Mouse (Mus musculus) embryonic facial prominence, embryonic 12.5 days (tissue): ENCODE measurements around the gene Efnb2. TPM values are rescaled to one million over a fixed set of nuclear protein-coding genes. Genes with fewer than 3 reads are reported as not detected.

ENCODE experiments used
- ATAC-seq: fragments of 200-750 bp; cut with Nextera tagmentation; 2 replicates; pipeline ENCODE4 v1.8.0; 2017; ENCODE audit not compliant: insufficient number of reproducible peaks, insufficient read depth, low FRiP score, low TSS enrichment
- H3K27ac ChIP-seq: fragments of 300-500 bp; sonication (generic); 2 replicates; pipeline ENCODE4 v1.5.1; 2016; ENCODE audit warnings: mild to moderate bottlenecking
- H3K27me3 ChIP-seq: fragments of 300-500 bp; sonication (generic); 2 replicates; pipeline ENCODE4 v1.6.1; 2016; ENCODE audit warnings: mild to moderate bottlenecking, moderate library complexity
- H3K36me3 ChIP-seq: fragments of 300-500 bp; sonication (generic); 2 replicates; pipeline ENCODE4 v1.6.1; 2016; ENCODE audit warnings: mild to moderate bottlenecking
- H3K4me1 ChIP-seq: fragments of 300-500 bp; sonication (generic); 2 replicates; pipeline ENCODE4 v1.6.1; 2016
- H3K4me2 ChIP-seq: fragments of 300-500 bp; sonication (generic); replicated peaks from 2 replicates; pipeline ENCODE4 v1.6.1; 2016; ENCODE audit warnings: mild to moderate bottlenecking, moderate library complexity
- H3K4me3 ChIP-seq: fragments of 300-500 bp; sonication (generic); 2 replicates; pipeline ENCODE4 v1.5.1; 2016; ENCODE audit warnings: mild to moderate bottlenecking
- H3K9ac ChIP-seq: fragments of 300-500 bp; sonication (generic); 2 replicates; pipeline ENCODE4 v1.6.1; 2016; ENCODE audit warnings: mild to moderate bottlenecking, moderate library complexity
- H3K9me3 ChIP-seq: fragments of 300-500 bp; sonication (generic); 2 replicates; pipeline ENCODE4 v1.6.1; 2016; ENCODE audit warnings: mild to moderate bottlenecking, moderate library complexity
- WGBS: fragments of 180-500 bp; shearing (Covaris S2); methylation state at CpG from one replicate; pipeline ENCODE4 v1.1.7; 2016; 5-methylcytosine and 5-hydroxymethylcytosine counted together
- microRNA-seq: library from miRNA; unstranded; fragments of <30 nt; microRNA quantifications from one replicate; pipeline ENCODE4, GENCODE M21; 2017
- polyA plus RNA-seq: library from polyadenylated mRNA; unstranded; fragments of >200 nt; fragmentation: Nextera tagmentation; extraction: Ambion mirVana; gene quantifications from 2 replicates; pipeline ENCODE4 v1.2.1, GENCODE M21; 2016

Efnb2 gene
- polyA plus RNA-seq, 1 experiment from 2014 or later: 51.6 TPM

GRCm38 (mm10) chr8:8576286-8576685, 84.8 kb downstream of the Efnb2 start:
- Histone ChIP-seq H3K9ac (no peak overlapping the region), H3K27me3 (no peaks in the 10 kb centered on the region), H3K36me3 (no peaks in the 10 kb centered on the region), H3K4me1 (peaks cover 3% of the 10 kb centered on the region; the same call in 1 of the 2 replicates), H3K4me2 (no peak overlapping the region), H3K9me3 (no peaks in the 10 kb centered on the region), H3K27ac (no peak overlapping the region), H3K4me3 (no peak overlapping the region)
- ATAC-seq: no peak
- 49% methylated on average over 6 of the region's 6 CpGs for WGBS

GRCm38 (mm10) chr8:8574521-8575499, 86.2 kb downstream of the Efnb2 start:
- Histone ChIP-seq H3K36me3 (no peaks in the 10 kb centered on the region), H3K4me1 (peaks cover 3% of the 10 kb centered on the region; the same call in 1 of the 2 replicates), H3K4me3 (no peak overlapping the region), H3K27ac (no peak overlapping the region), H3K9ac (no peak overlapping the region), H3K27me3 (no peaks in the 10 kb centered on the region), H3K9me3 (no peaks in the 10 kb centered on the region), H3K4me2 (no peak overlapping the region)
- 43% methylated on average over 19 of the region's 19 CpGs for WGBS
- ATAC-seq: no peak

GRCm38 (mm10) chr8:8572272-8572671, 88.8 kb downstream of the Efnb2 start:
- Histone ChIP-seq H3K9me3 (no peaks in the 10 kb centered on the region), H3K27ac (no peak overlapping the region), H3K36me3 (no peaks in the 10 kb centered on the region), H3K4me1 (0 out of 2 replicates have a peak, but pooled peaks cover 3% of the 10 kb centered on the region), H3K4me3 (no peak overlapping the region), H3K27me3 (no peaks in the 10 kb centered on the region), H3K9ac (no peak overlapping the region), H3K4me2 (no peak overlapping the region)
- WGBS: 31% methylated on average over 5 of the region's 5 CpGs
- ATAC-seq: no peak

GRCm38 (mm10) chr8:8571625-8572215, 89.3 kb downstream of the Efnb2 start:
- Histone ChIP-seq H3K9me3 (no peaks in the 10 kb centered on the region), H3K36me3 (no peaks in the 10 kb centered on the region), H3K4me2 (no peak overlapping the region), H3K27ac (no peak overlapping the region), H3K27me3 (no peaks in the 10 kb centered on the region), H3K4me3 (no peak overlapping the region), H3K9ac (no peak overlapping the region), H3K4me1 (0 out of 2 replicates have a peak, but pooled peaks cover 3% of the 10 kb centered on the region)
- ATAC-seq: no peak
- 86% methylated on average over 7 of the region's 7 CpGs for WGBS

- Histone ChIP-seq H3K9ac (no peak overlapping the region), H3K27ac (no peak overlapping the region), H3K36me3 (no peaks in the 10 kb centered on the region), H3K9me3 (no peaks in the 10 kb centered on the region), H3K4me3 (no peak overlapping the region), H3K4me1 (no peaks in the 10 kb centered on the region), H3K4me2 (no peak overlapping the region), H3K27me3 (no peaks in the 10 kb centered on the region)
- 84% methylated on average over 10 of the region's 10 CpGs for WGBS
- ATAC-seq: no peak
Observed at GRCm38 (mm10) chr8:8569280-8569679, 91.8 kb downstream of the Efnb2 start.

- Histone ChIP-seq H3K4me2 (no peak overlapping the region), H3K4me3 (no peak overlapping the region), H3K27me3 (no peaks in the 10 kb centered on the region), H3K4me1 (no peaks in the 10 kb centered on the region), H3K27ac (no peak overlapping the region), H3K9me3 (no peaks in the 10 kb centered on the region), H3K9ac (no peak overlapping the region), H3K36me3 (no peaks in the 10 kb centered on the region)
- WGBS: 90% methylated on average over 9 of the region's 9 CpGs
- ATAC-seq: no peak
Observed at GRCm38 (mm10) chr8:8568215-8568773, 92.7 kb downstream of the Efnb2 start.

Small RNA genes within 50 kb of the gene (microRNA-seq; reads per million reads assigned to microRNA genes)
- 12.2 reads per million, percentile 29 among the genes with 10 or more reads in this experiment for gene Mir7654

Other genes with a start within 250 kb of the Efnb2 start
- 209 and 217 TPM in 2 replicates for gene Arglu1, start 29.3 kb upstream of the Efnb2 start, polyA plus RNA-seq